Mouse (Mus musculus) neutrophil, adult 5-6 weeks (primary cell): ENCODE data around the gene E4f1. TPM values are rescaled to one million over a fixed set of nuclear protein-coding genes. Genes with fewer than 3 reads are reported as not detected.
"Not testable (repeated sequence)": the region's sequence is repeated elsewhere in the genome, so short reads cannot be mapped to it uniquely, and the experiment has no call there.

ENCODE experiments used
- ATAC-seq: fragments of 151-379, 151-347 bp; 2 replicates; pipeline ENCODE4 v1.8.0; 2017; ENCODE audit warnings: mild to moderate bottlenecking, moderate TSS enrichment; ENCODE audit not compliant: insufficient number of reproducible peaks, poor library complexity, low FRiP score, severe bottlenecking; ENCODE audit errors: extremely low read depth
- total RNA-seq: library from RNA; stranded (forward); fragments of 200-1000 nt; gene quantifications from 2 replicates; pipeline ENCODE4 v1.2.3, GENCODE M21; 2017

The E4f1 gene
- total RNA-seq, 1 experiment from 2014 or later, result 65.3 TPM

- no peak for ATAC-seq
Observed at GRCm38 (mm10) chr17:24468636-24469246, 1.4 kb downstream of the E4f1 start.

DNA sequence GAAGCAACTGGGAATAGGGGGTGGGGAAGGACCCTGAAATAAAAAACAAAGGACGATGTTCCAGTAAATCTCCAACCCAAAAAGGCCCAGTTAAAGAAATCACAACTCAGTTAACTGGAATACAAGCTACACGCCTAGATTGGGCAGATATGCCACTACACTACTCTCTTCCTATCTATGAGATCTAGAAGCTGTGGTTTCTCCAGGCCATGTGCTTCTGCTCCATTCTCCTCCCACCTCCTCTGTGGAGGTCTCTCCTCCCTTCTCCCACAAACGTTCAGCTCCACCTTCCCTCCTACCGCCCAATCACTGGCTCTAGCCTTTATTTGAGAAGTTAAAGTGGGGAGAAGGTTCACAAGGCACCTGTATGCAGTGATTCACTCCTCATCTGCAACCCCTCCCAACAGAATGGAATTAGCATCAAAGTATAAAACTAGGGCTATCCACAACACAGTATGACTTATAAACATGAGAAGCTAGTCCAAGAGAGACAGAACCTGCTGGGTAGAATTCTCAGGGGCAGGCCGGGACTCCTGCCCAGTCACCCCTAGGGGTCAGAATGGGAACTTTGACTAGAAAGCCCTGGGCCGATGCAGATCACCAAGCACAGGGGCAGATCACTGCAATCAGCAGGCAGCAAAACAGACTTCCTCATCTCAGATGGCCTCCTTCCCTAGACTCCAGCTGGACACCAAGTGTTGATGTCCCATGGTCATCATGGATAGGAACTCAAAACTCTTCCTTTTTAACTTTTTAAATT is 6.6 kb downstream of the E4f1 start:
- ATAC-seq, result 0 out of 2 replicates have a peak, but pooled peaks have one; percentile 33

- no peak for ATAC-seq
Observed at GRCm38 (mm10) chr17:24462932-24463331, 7.2 kb downstream of the E4f1 start.

- peak; percentile 70 for ATAC-seq
Observed at GRCm38 (mm10) chr17:24461580-24461979, 8.5 kb downstream of the E4f1 start.

DNA sequence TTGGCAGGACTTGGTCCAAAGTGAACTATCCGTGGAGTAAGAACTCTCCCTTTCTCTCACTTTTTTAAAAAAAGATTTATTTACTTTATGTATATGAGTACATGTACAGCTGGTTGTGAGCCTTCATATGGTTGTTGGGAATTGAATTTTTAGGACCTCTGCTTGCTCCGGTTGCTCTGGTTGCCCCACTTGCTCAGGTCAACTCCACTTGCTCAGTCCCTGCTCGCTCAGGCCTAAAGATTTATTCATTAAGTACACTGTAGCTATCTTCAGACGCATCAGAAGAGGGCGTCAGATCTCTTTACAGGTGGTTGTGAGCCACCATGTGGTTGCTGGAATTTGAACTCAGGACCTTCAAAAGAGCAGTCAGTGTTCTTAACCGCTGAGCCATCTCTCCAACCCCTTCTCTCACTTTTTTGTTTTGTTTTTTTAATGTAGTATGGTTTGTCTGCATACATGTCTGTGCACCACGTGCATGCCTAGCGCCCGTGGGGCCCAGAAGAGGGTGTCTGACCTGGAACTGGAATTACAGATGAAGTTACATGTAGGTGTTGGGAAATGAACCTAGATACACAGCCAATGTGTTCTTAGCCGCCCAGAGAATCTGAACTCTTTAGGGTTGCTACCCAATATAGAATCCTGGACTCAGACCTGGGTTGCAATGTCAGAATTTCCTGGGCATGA is 14.4 kb downstream of the E4f1 start:
- not testable (repeated sequence) for ATAC-seq

GRCm38 (mm10) chr17:24454756-24455522 is 15.2 kb downstream of the E4f1 start:
- peak; percentile 97 for ATAC-seq

- no peak for ATAC-seq
Observed at GRCm38 (mm10) chr17:24454218-24454755, 15.8 kb downstream of the E4f1 start.

- ATAC-seq, result no peak
Observed at GRCm38 (mm10) chr17:24453372-24453771, 16.7 kb downstream of the E4f1 start.

DNA sequence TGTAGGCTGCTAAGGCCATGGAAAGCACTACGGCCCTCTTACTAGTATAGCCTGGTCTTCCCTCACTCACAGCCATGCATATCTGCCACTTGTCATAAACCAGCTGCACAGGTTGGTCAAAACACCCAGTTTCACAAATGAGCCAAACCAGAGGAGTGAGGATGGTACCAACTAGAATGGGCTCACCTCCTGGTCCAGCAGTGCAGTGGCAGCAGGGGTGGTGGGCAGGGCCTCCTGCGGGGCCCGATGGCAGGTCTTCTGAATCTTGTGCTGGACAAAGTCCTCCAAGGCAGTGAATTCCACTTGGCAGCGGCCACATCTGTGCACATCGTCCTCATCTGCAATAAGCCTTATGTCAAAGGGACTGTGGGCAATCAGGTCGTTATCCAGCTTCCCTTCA is 18.9 kb downstream of the E4f1 start:
- no peak for ATAC-seq

- no peak for ATAC-seq
Observed at GRCm38 (mm10) chr17:24449507-24449906, 20.6 kb downstream of the E4f1 start.

DNA sequence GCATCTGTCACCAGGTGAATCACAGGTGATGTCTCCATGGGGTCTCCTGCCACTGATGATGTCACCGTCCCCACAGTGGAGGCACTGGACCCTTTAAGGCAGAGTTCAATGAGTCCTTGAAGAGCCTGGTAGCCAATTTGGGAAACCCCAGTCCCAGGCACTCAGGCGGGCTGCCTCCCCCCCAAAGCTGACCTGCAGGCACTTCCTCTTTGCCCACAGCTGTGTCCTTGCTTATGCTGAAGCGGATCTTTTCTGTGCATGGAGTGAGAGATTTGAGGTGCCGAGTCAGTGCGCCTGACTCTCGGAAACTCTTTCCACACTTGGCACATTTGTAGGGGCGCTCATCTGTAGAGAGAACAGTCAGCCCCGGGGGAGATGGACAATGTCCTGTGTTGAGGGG is 23.5 kb downstream of the E4f1 start:
- no peak for ATAC-seq

DNA sequence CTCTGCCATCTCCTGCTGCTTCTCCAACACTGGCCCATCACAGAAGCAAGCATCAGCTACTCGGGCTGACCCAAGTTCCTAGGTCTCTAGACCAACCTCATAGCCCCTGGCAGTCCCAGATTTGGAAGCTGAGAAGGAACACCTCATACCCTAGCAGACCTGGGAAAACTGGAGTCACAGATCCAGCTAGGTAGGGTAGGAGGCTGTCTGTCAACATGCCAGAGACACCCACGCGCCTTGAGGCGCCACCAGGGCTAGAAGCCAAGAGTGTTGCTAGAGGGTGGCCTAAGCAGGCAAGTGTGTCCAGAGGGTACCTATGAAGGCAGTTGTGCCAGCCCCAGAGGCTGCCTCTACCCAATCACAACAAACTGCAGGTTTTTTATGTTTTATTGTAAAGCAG is 26.7 kb downstream of the E4f1 start:
- no peak for ATAC-seq

DNA sequence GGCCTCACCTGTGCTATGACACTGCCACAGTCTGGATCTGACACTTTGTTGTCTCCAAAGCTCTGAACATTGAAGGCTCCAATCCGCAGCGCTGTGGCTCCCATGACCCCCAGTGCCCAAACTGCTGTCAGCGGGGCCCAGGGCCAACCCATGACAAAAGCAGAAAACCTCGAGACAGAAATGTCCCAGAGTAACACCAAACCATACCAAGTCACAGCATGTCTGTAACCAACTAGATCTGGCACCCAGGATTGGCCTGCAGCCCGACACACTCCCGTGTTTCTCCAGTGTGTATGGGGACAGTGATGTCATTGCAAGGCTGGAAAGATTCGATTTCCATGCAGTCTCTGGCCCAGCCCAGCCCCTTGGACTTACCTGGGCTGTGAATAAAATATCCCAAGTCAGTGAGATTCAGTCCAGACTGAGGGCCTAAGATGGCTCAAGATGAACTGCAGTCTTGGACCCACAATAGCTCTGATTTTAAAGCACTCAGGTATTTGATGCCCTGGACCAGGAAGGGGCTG is 27.4 kb downstream of the E4f1 start, which contains the start of gene Dnase1l2:
Gene Dnase1l2 (minus strand): TSS at position 474 of the 524 bp plus-strand sequence.
- ATAC-seq, result no peak

- no peak for ATAC-seq
Observed at GRCm38 (mm10) chr17:24442107-24442506, 28.0 kb downstream of the E4f1 start.

- no peak for ATAC-seq
Observed at GRCm38 (mm10) chr17:24441148-24441547, 29.0 kb downstream of the E4f1 start.

DNA sequence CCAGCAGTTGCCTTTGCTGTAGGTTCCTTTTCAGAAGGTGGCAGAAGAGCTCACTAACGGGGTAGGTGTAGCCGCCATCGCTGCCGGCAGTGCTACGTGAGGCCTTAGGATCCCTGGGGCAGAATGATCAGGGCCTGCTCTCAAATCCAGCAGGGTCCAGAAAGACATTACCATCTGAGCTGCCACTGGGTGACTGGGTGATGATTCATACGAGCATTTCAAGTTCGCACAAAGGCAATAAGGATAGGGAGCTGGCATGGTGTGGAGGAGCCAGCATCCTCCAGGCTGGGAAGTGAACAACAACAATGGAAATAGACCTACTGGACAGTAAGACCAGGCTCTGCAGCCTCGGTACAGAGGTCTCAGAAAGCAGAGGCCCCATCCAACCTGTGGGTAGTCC is 29.7 kb downstream of the E4f1 start:
- ATAC-seq, result no peak

DNA sequence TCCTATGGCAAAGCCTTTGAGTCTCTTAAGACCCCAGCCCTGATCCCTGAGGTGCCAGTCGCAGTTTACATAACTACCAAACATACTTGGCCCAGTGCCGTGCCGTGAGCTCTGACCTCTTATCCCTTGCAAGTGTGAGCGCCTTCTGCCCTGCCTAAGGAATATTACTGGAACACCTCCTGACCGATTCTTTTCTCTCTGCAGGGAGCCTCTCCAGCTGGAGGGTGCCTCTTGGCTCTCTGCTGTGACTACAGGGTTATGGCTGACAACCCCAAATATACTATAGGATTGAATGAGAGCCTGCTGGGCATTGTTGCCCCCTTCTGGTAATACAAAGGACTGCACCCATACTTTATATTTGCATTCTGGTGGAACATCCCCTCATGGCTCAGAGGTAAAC is 33.1 kb downstream of the E4f1 start:
- ATAC-seq, result peak; percentile 79

- ATAC-seq, result no peak
Observed at GRCm38 (mm10) chr17:24429201-24429983, 40.7 kb downstream of the E4f1 start.
